ENCODE assay signal across 22 mouse cellular contexts in the genomic region with DNA sequence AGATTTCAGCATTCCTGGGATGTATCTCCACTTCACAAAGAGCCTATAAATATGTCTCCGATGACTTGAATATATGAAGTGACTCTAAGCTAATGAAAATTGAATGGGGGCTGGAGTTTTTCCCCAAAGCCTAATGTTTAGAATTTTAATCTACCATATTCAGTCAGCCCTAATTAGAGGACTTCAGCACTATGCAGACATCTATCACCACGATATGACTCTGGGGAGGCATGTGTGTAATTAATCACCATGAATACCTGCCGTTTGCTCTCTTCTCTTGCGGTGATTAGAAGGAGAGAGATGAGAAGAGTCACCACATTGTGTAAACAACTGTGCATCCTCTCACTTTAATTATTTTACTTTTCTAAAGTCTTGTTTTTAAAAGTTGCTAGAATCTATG.
DNase-seq lines count a peak whose midpoint lies in the region; ATAC-seq and TF ChIP-seq lines count a peak whose summit lies in the region.
"Had no signal": no experiment of that assay in that cellular context is flagged by ENCODE, and none has a peak within 500 bp of the region (broad histone marks: within the 10 kb centered on the region; RNA-seq: fewer than 3 reads in every experiment).

No protein-coding gene starts in this region.

- intact Hi-C loops in left cerebral cortex, postnatal 36 days (cut with DNase I) = no loop called here

- H3K4me3 ChIP-seq in forebrain, embryonic 11.5 days (ENCODE audit: low read depth, low read length) = no peak overlapping the region
- no peak overlapping the region for H3K4me3 ChIP-seq in forebrain, postnatal 0 days (ENCODE audit: low read depth, low read length)
- no peak overlapping the region for H3K4me3 ChIP-seq in midbrain, embryonic 13.5 days (replicated peaks)
- H3K4me3 ChIP-seq in midbrain, embryonic 11.5 days (ENCODE audit: low read depth, low read length) = no peak overlapping the region
- no peak overlapping the region for H3K4me3 ChIP-seq in midbrain, embryonic 15.5 days
- H3K4me3 ChIP-seq: kidney, embryonic 15.5 days; left cerebral cortex, adult 2 months; limb, embryonic 15.5 days; liver, embryonic 15.5 days; lung, embryonic 15.5 days had no signal

- no peaks in the 10 kb centered on the region for H3K36me3 ChIP-seq in forebrain, embryonic 11.5 days (ENCODE audit: control insufficient read depth, insufficient read depth, low read length)
- H3K36me3 ChIP-seq in forebrain, postnatal 0 days (ENCODE audit: insufficient read depth) = no peaks in the 10 kb centered on the region
- no peaks in the 10 kb centered on the region for H3K36me3 ChIP-seq in midbrain, embryonic 13.5 days
- no peaks in the 10 kb centered on the region for H3K36me3 ChIP-seq in midbrain, embryonic 11.5 days (ENCODE audit: control insufficient read depth, insufficient read depth, low read length)
- H3K36me3 ChIP-seq in midbrain, embryonic 15.5 days (replicated peaks) = no peaks in the 10 kb centered on the region
- H3K36me3 ChIP-seq: kidney, embryonic 15.5 days; limb, embryonic 15.5 days; liver, embryonic 15.5 days; lung, embryonic 15.5 days had no signal

- no peak for TF ChIP-seq CTCF in forebrain, postnatal 0 days (IDR thresholded peaks at IDR 0.05; ENCODE audit: low read depth)

- no peaks in the 10 kb centered on the region for H3K9me3 ChIP-seq in forebrain, embryonic 11.5 days (ENCODE audit: control insufficient read depth, low read length)
- H3K9me3 ChIP-seq in forebrain, postnatal 0 days (ENCODE audit: low read length) = no peaks in the 10 kb centered on the region
- no peaks in the 10 kb centered on the region for H3K9me3 ChIP-seq in midbrain, embryonic 13.5 days
- H3K9me3 ChIP-seq in midbrain, embryonic 11.5 days (ENCODE audit: control insufficient read depth, low read length) = no peaks in the 10 kb centered on the region
- no peaks in the 10 kb centered on the region for H3K9me3 ChIP-seq in midbrain, embryonic 15.5 days
- H3K9me3 ChIP-seq: kidney, embryonic 15.5 days; limb, embryonic 15.5 days; liver, embryonic 15.5 days; lung, embryonic 15.5 days had no signal

- no peak overlapping the region for H3K27ac ChIP-seq in forebrain, embryonic 11.5 days (ENCODE audit: low read depth, low read length)
- no peak overlapping the region for H3K27ac ChIP-seq in forebrain, postnatal 0 days (ENCODE audit: low read depth, low read length)
- H3K27ac ChIP-seq in midbrain, embryonic 13.5 days = no peak overlapping the region
- no peak overlapping the region for H3K27ac ChIP-seq in midbrain, embryonic 11.5 days (ENCODE audit: low read depth, low read length)
- H3K27ac ChIP-seq in midbrain, embryonic 15.5 days = no peak overlapping the region
- H3K27ac ChIP-seq: kidney, embryonic 15.5 days; left cerebral cortex, adult 2 months; limb, embryonic 15.5 days; liver, embryonic 15.5 days; lung, embryonic 15.5 days had no signal

- no peak overlapping the region for H3K4me2 ChIP-seq in forebrain, embryonic 11.5 days (ENCODE audit: low read depth, low read length, severe bottlenecking)
- H3K4me2 ChIP-seq in forebrain, postnatal 0 days (ENCODE audit: low read depth) = no peak overlapping the region
- H3K4me2 ChIP-seq in midbrain, embryonic 13.5 days (replicated peaks) = no peak overlapping the region
- H3K4me2 ChIP-seq in midbrain, embryonic 11.5 days = no peak overlapping the region
- H3K4me2 ChIP-seq in midbrain, embryonic 15.5 days = no peak overlapping the region
- H3K4me2 ChIP-seq: heart, embryonic 11.5 days; kidney, embryonic 15.5 days; limb, embryonic 15.5 days; liver, embryonic 15.5 days; lung, embryonic 15.5 days had no signal

- no peaks in the 10 kb centered on the region for H3K4me1 ChIP-seq in forebrain, embryonic 11.5 days (replicated peaks; ENCODE audit: control insufficient read depth, insufficient read depth, low read length)
- no peaks in the 10 kb centered on the region for H3K4me1 ChIP-seq in forebrain, postnatal 0 days (ENCODE audit: insufficient read depth)
- H3K4me1 ChIP-seq in midbrain, embryonic 13.5 days (replicated peaks) = no peaks in the 10 kb centered on the region
- H3K4me1 ChIP-seq in midbrain, embryonic 11.5 days (ENCODE audit: control insufficient read depth, insufficient read depth, low read length) = no peaks in the 10 kb centered on the region
- no peaks in the 10 kb centered on the region for H3K4me1 ChIP-seq in midbrain, embryonic 15.5 days
- H3K4me1 ChIP-seq: kidney, embryonic 15.5 days; limb, embryonic 15.5 days; liver, embryonic 15.5 days; lung, embryonic 15.5 days had no signal

- 74% methylated on average over 4 of the region's 4 CpGs for WGBS in forebrain, embryonic 11.5 days
- WGBS in forebrain, postnatal 0 days = 41% methylated on average over 4 of the region's 4 CpGs
- 67% methylated on average over 4 of the region's 4 CpGs for WGBS in midbrain, embryonic 13.5 days
- WGBS in midbrain, embryonic 11.5 days = 82% methylated on average over 4 of the region's 4 CpGs
- WGBS in midbrain, embryonic 15.5 days = 44% methylated on average over 4 of the region's 4 CpGs

- ATAC-seq in forebrain, embryonic 11.5 days (replicated peaks; ENCODE audit: low FRiP score) = 0 out of 2 replicates have a peak, but pooled peaks have one; percentile 44
- ATAC-seq in forebrain, postnatal 0 days = no peak
- ATAC-seq in midbrain, embryonic 13.5 days = peak; percentile 71
- no peak for ATAC-seq in midbrain, embryonic 11.5 days (ENCODE audit: low FRiP score)
- peak; percentile 71; the same call in 1 of the 2 replicates for ATAC-seq in midbrain, embryonic 15.5 days (replicated peaks)
- ATAC-seq: intestine, embryonic 16.5 days had no signal

- no peak for DNase-seq in forebrain, embryonic 11.5 days (ENCODE audit: low spot score)
- no peak for DNase-seq in forebrain, postnatal 0 days
- DNase-seq in midbrain, embryonic 11.5 days (ENCODE audit: low spot score, missing footprints) = no peak
- DNase-seq in retina, embryonic 14.5 days (ENCODE audit: low spot score) = no peak
- DNase-seq in left cerebral cortex, postnatal 36 days (ENCODE audit: low spot score in 2 of 2) = no peak
- DNase-seq in frontal cortex, postnatal 10 days (ENCODE audit: low spot score in 2 of 2) = no peak
- DNase-seq: adrenal gland, postnatal 25 days; cerebellum, adult 9-10 months; gastrocnemius, postnatal 14 days; heart, adult 11 months; kidney, postnatal 4 days; left cerebral cortex, postnatal 4 days; lung, postnatal 4 days had no signal

- no peaks in the 10 kb centered on the region for H3K27me3 ChIP-seq in forebrain, embryonic 11.5 days (ENCODE audit: control insufficient read depth, insufficient read depth, low read length)
- H3K27me3 ChIP-seq in forebrain, postnatal 0 days (ENCODE audit: insufficient read depth, low read length) = no peaks in the 10 kb centered on the region
- H3K27me3 ChIP-seq in midbrain, embryonic 13.5 days = no peaks in the 10 kb centered on the region
- H3K27me3 ChIP-seq in midbrain, embryonic 11.5 days (ENCODE audit: control insufficient read depth, insufficient read depth, low read length) = no peaks in the 10 kb centered on the region
- no peaks in the 10 kb centered on the region for H3K27me3 ChIP-seq in midbrain, embryonic 15.5 days (replicated peaks)
- H3K27me3 ChIP-seq: kidney, embryonic 15.5 days; limb, embryonic 15.5 days; liver, embryonic 15.5 days; lung, embryonic 15.5 days had no signal

- H3K9ac ChIP-seq in forebrain, embryonic 11.5 days (ENCODE audit: low read length) = no peak overlapping the region
- no peak overlapping the region for H3K9ac ChIP-seq in forebrain, postnatal 0 days
- no peak overlapping the region for H3K9ac ChIP-seq in midbrain, embryonic 13.5 days (replicated peaks)
- no peak overlapping the region for H3K9ac ChIP-seq in midbrain, embryonic 11.5 days (ENCODE audit: low read length)
- no peak overlapping the region for H3K9ac ChIP-seq in midbrain, embryonic 15.5 days
- H3K9ac ChIP-seq: kidney, embryonic 15.5 days; limb, embryonic 15.5 days; liver, embryonic 15.5 days; lung, embryonic 15.5 days had no signal

Comparison
In these comparisons a context has a peak if more than half of its experiments do, and no peak if none do; other contexts are left out.
1. ATAC-seq: peak in forebrain, embryonic 11.5 days (single experiment), midbrain, embryonic 13.5 days (single experiment) and midbrain, embryonic 15.5 days (single experiment); none in forebrain, postnatal 0 days (single experiment) and midbrain, embryonic 11.5 days (single experiment).